Comparison of ENCODE assay signal across 8 mouse cellular contexts in genomic region chr17:84096345-84097260, GRCm38 (mm10).
DNase-seq lines count a peak whose midpoint lies in the region; ATAC-seq lines count a peak whose summit lies in the region.

No protein-coding gene starts in this region.

- H3K4me3 ChIP-seq in kidney, embryonic 15.5 days (replicated peaks), result peak overlapping the region; percentile 39
- H3K4me3 ChIP-seq in limb, embryonic 15.5 days, result peak overlapping the region; percentile 35

- peak overlapping the region; percentile 78 for H3K4me2 ChIP-seq in kidney, embryonic 15.5 days
- peak overlapping the region; percentile 70 for H3K4me2 ChIP-seq in limb, embryonic 15.5 days

- H3K27ac ChIP-seq in kidney, embryonic 15.5 days, result peak overlapping the region; percentile 70
- H3K27ac ChIP-seq in limb, embryonic 15.5 days, result peak overlapping the region; percentile 33; the same call in 1 of the 2 replicates

- peak overlapping the region; percentile 44 for H3K9ac ChIP-seq in kidney, embryonic 15.5 days
- peak overlapping the region; percentile 31 for H3K9ac ChIP-seq in limb, embryonic 15.5 days

- no peaks in the 10 kb centered on the region for H3K36me3 ChIP-seq in kidney, embryonic 15.5 days
- no peaks in the 10 kb centered on the region for H3K36me3 ChIP-seq in limb, embryonic 15.5 days

- no peaks in the 10 kb centered on the region for H3K9me3 ChIP-seq in kidney, embryonic 15.5 days (replicated peaks)
- H3K9me3 ChIP-seq in limb, embryonic 15.5 days, result no peaks in the 10 kb centered on the region

- WGBS in kidney, embryonic 15.5 days, result 3% methylated on average over 59 of the region's 59 CpGs
- 4% methylated on average over 59 of the region's 59 CpGs for WGBS in limb, embryonic 15.5 days

- H3K4me1 ChIP-seq in kidney, embryonic 15.5 days, result peaks cover 54% of the 10 kb centered on the region
- peaks cover 38% of the 10 kb centered on the region for H3K4me1 ChIP-seq in limb, embryonic 15.5 days

- DNase-seq in adrenal gland, adult (ENCODE audit: inconsistent age in 2 of 2, low spot score in 1 of 2), result peak; percentile 48 to 82
- no peak for DNase-seq in adrenal gland, adult 8-10 months
- DNase-seq in cerebellum, postnatal 14 days, result peak; percentile 48 to 53
- DNase-seq in frontal cortex, postnatal 25 days (ENCODE audit: low spot score in 2 of 2), result peak; percentile 49 to 57
- DNase-seq in neural tube, embryonic 10.5 days (ENCODE audit: extremely low spot score, low spot score), result peak; percentile 88
- DNase-seq in urinary bladder, adult 18-20 months (ENCODE audit: low spot score in 2 of 2), result no peak

- ATAC-seq in kidney, embryonic 15.5 days (replicated peaks; ENCODE audit: low FRiP score), result peak; percentile 83
- peak; percentile 36; the same call in 1 of the 2 replicates for ATAC-seq in limb, embryonic 15.5 days (ENCODE audit: insufficient number of reproducible peaks, low FRiP score, low TSS enrichment, low read depth)

- no peaks in the 10 kb centered on the region for H3K27me3 ChIP-seq in kidney, embryonic 15.5 days
- no peaks in the 10 kb centered on the region for H3K27me3 ChIP-seq in limb, embryonic 15.5 days

Comparison
In these comparisons a context has a peak if more than half of its experiments do, and no peak if none do; other contexts are left out.
1. DNase-seq: peak in adrenal gland, adult (2 of 2), cerebellum, postnatal 14 days (2 of 2), frontal cortex, postnatal 25 days (2 of 2) and neural tube, embryonic 10.5 days (single experiment); none in adrenal gland, adult 8-10 months (single experiment) and urinary bladder, adult 18-20 months (0 of 2).